Mouse (Mus musculus) heart, embryonic 16.5 days (tissue): Measurements from ENCODE around the gene Eif1. TPM values are rescaled to one million over a fixed set of nuclear protein-coding genes. Genes with fewer than 3 reads are reported as not detected.
A peak's percentile ranks its signal among the peaks of the same experiment; 100 is the strongest.

ENCODE experiments used
- ATAC-seq: fragments of 200-750 bp; cut with Nextera tagmentation; replicated peaks from 2 replicates; pipeline ENCODE4 v1.8.0; 2017; ENCODE audit warnings: moderate number of reproducible peaks; ENCODE audit not compliant: insufficient read depth, low FRiP score; ENCODE audit errors: extremely low read depth
- H3K27ac ChIP-seq: fragments of 300-500 bp; sonication (generic); 2 replicates; pipeline ENCODE4 v1.5.1; 2014; ENCODE audit warnings: mild to moderate bottlenecking, low read length, control low read depth, moderate library complexity
- H3K27me3 ChIP-seq: fragments of 300-500 bp; sonication (generic); 2 replicates; pipeline ENCODE4 v1.6.1; 2014; ENCODE audit warnings: low read length, mixed read lengths; ENCODE audit not compliant: control insufficient read depth, insufficient read depth
- H3K36me3 ChIP-seq: fragments of 300-500 bp; sonication (generic); 2 replicates; pipeline ENCODE4 v1.6.1; 2014; ENCODE audit not compliant: control insufficient read depth, insufficient read depth
- H3K4me1 ChIP-seq: fragments of 300-500 bp; sonication (generic); 2 replicates; pipeline ENCODE4 v1.6.1; 2014; ENCODE audit warnings: low read length, mixed read lengths; ENCODE audit not compliant: control insufficient read depth, insufficient read depth
- H3K4me2 ChIP-seq: fragments of 300-500 bp; sonication (generic); 2 replicates; pipeline ENCODE4 v1.6.1; 2014; ENCODE audit warnings: low read depth, mild to moderate bottlenecking, control low read depth, low read length
- H3K4me3 ChIP-seq: fragments of 300-500 bp; sonication (generic); 2 replicates; pipeline ENCODE4 v1.5.1; 2014; ENCODE audit warnings: mild to moderate bottlenecking, control low read depth, low read length
- H3K9ac ChIP-seq: fragments of 300-500 bp; sonication (generic); 2 replicates; pipeline ENCODE4 v1.6.1; 2014; ENCODE audit warnings: low read length, control low read depth
- H3K9me3 ChIP-seq: fragments of 300-500 bp; sonication (generic); replicated peaks from 2 replicates; pipeline ENCODE4 v1.6.1; 2016; ENCODE audit warnings: low read length; ENCODE audit not compliant: control insufficient read depth
- WGBS: fragments of 180-500 bp; shearing (Covaris S2); extraction: QIAGEN DNeasy Blood & Tissue Kit; methylation state at CpG from one replicate; pipeline ENCODE4 v1.1.7; 2014; 5-methylcytosine and 5-hydroxymethylcytosine counted together
- polyA plus RNA-seq: library from polyadenylated mRNA; unstranded; fragments of >200 nt; fragmentation: Nextera tagmentation; extraction: Ambion mirVana; gene quantifications from 2 replicates; pipeline ENCODE4 v1.2.1, GENCODE M21; 2015

Gene Eif1
- 1,600 and 1,609 TPM in 2 replicates for polyA plus RNA-seq

DNA sequence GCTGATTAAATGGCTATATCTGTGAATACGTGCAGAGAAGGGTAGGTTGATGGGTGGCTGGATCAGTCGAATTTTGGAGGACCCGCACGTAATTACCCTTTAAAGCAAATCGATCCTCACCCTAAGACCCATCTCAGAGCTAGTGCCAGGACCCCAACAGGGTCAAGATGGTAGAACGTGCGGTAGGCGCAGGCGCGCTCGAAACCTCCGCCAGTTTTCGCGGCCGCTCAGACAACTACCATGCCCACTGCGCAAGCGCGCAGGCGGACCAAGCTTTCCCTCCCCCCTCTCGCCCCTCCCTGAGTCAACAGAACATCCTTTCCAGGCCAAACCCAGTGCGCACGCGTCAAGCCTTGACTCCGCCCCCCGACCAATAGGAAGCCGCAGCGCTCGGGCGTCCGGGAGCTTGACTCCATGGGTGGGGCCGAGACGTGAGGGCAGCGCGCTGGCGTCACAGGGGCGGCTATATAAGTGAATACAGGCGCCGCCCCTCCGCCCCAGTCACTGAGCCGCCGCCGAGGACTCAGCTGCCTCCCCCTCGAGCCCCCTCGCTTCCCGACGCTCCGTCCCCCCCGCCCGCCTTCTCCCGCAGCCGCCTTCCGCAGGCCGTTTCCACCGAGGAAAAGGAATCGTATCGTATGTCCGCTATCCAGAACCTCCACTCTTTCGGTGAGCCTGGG is at the start of gene Eif1:
Gene Eif1, plus strand, starts transcription at position 394 of the 680 bp plus-strand sequence.
- H3K27ac ChIP-seq, result peak within 1 kb of the TSS; percentile 100
- H3K4me2 ChIP-seq, result peak within 1 kb of the TSS; percentile 90
- H3K4me1 ChIP-seq, result peaks cover 10% of the 10 kb centered on the region
- peaks cover 18% of the 10 kb centered on the region for H3K36me3 ChIP-seq
- no peaks in the 10 kb centered on the region for H3K27me3 ChIP-seq
- H3K9me3 ChIP-seq, result no peaks in the 10 kb centered on the region
- ATAC-seq, result peak; percentile 90
- peak within 1 kb of the TSS; percentile 97 for H3K9ac ChIP-seq
- peak within 1 kb of the TSS; percentile 84 for H3K4me3 ChIP-seq
- under 1% methylated on average over 57 of the region's 58 CpGs for WGBS

DNA sequence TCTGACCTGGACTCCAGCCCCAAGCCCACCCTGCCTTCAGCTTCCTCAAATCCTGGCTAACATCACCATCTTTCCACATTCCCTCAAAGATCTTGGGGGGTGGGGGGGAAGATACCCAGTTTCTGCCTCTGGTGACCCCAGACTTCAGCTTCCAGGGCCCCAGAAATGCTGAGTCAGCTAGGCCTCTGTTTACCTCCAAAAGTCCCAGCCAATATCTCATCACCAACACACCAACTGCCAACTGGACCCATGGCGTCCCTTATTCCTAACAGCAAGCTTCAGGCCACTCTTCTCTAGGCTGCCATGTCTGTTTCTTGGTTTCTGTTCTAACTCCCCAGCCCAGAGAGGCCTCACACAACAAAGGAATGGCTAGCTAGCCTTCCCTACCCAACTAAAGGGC is 47.8 kb upstream of the Eif1 start:
- WGBS, result 88% methylated on average over 1 of the region's 1 CpGs
- Histone ChIP-seq H3K36me3 (no peaks in the 10 kb centered on the region), H3K4me1 (0 out of 2 replicates have a peak, but pooled peaks cover 2% of the 10 kb centered on the region), H3K9ac (no peak overlapping the region), H3K9me3 (no peaks in the 10 kb centered on the region), H3K27me3 (no peaks in the 10 kb centered on the region; the same call in 1 of the 2 replicates), H3K4me3 (no peak overlapping the region), H3K4me2 (no peak overlapping the region), H3K27ac (no peak overlapping the region)
- no peak for ATAC-seq

DNA sequence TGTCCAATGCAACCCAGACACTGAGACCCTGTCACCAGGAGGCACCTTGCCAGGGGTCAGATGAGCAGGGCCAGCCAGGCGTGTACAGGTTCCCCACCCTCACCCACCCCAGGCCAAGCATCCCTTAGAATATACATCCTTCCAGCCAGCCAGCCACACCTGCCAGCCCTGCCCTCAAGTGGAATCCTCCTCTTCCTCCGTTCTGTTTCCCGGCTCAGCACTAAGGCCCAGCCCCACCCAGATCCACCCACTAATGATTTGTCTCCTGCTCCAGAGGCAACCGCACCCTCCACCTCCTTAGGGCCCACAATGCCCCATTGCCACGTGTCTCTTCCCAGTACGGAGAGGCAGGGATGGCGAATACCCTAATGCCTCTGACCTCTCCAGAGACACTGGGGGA is 45.0 kb upstream of the Eif1 start:
- 73% methylated on average over 7 of the region's 7 CpGs for WGBS
- Histone ChIP-seq H3K4me1 (0 out of 2 replicates have a peak, but pooled peaks cover 2% of the 10 kb centered on the region), H3K27me3 (peaks cover 2% of the 10 kb centered on the region; the same call in 1 of the 2 replicates), H3K4me2 (no peak overlapping the region), H3K9me3 (no peaks in the 10 kb centered on the region), H3K36me3 (no peaks in the 10 kb centered on the region), H3K27ac (no peak overlapping the region), H3K4me3 (no peak overlapping the region), H3K9ac (no peak overlapping the region)
- ATAC-seq, result no peak

- no peak overlapping the region for H3K4me2 ChIP-seq
- WGBS, result 49% methylated on average over 5 of the region's 5 CpGs
- no peak for ATAC-seq
- H3K36me3 ChIP-seq, result no peaks in the 10 kb centered on the region
- H3K9ac ChIP-seq, result no peak overlapping the region
- H3K9me3 ChIP-seq, result no peaks in the 10 kb centered on the region
- H3K27ac ChIP-seq, result no peak overlapping the region
- H3K27me3 ChIP-seq, result peaks cover 2% of the 10 kb centered on the region; the same call in 1 of the 2 replicates
- H3K4me1 ChIP-seq, result 0 out of 2 replicates have a peak, but pooled peaks cover 2% of the 10 kb centered on the region
- H3K4me3 ChIP-seq, result no peak overlapping the region
Observed at GRCm38 (mm10) chr11:100275466-100275865, 44.2 kb upstream of the Eif1 start.

DNA sequence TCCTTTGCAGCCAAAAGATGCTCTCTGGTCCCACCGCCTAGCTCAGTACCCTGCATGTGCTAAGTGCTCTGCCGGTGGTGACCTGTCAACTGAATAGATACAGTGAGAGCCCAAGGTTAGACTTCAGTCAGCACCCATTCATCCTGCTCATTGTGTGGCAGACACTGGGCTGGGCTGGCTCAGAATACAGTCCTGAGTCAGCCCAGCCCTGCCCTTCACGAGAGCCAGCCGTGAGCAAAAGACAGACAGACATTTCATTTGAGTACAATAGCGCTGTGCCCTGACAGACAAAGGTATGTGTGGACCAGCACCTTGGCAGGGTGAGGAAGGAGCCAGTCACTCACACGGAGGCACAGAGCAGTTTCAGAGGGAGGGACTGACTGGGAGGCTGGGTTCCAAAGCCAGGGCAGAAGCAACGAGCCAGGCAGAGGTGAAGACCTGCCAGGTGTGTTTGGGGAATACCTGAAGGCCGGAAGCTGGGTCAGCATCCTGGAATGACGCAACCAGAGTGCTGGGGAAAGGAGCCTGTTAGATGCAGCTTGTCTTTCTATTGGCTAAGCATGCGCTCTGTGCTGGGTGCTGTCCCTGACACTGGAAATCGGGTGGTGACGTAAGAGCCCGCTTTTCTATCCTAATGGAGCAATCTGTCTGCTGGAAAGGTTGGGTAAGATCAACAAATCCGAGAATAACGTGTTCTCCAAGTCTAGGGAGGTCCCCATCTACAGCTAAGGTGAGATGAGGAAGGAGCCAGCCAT is 41.8 kb upstream of the Eif1 start:
- no peak overlapping the region for H3K4me3 ChIP-seq
- no peaks in the 10 kb centered on the region for H3K9me3 ChIP-seq
- 63% methylated on average over 15 of the region's 15 CpGs for WGBS

DNA sequence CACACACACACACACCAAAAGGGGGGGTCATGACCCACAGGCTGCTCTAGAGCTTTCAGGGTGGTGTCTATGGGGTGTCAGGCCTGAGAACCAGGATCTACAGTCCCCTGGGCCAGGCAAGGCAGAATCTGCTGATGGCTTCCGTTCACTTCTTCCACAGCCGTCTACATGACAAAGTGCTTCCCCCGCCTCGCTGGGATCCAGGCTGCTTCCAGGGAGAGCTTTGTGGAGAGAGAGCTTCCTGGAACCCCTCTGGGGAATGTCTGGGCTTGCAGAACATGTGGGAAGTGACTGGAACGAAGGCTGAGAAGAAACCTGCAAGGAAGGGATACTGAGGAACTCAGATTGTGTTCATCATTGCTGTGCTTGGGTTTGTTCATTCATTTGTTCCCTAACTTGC is 40.9 kb upstream of the Eif1 start:
- H3K27me3 ChIP-seq, result peaks cover 2% of the 10 kb centered on the region; the same call in 1 of the 2 replicates
- no peak overlapping the region for H3K27ac ChIP-seq
- H3K4me2 ChIP-seq, result no peak overlapping the region
- WGBS, result 47% methylated on average over 5 of the region's 5 CpGs
- no peaks in the 10 kb centered on the region for H3K36me3 ChIP-seq
- no peaks in the 10 kb centered on the region for H3K4me1 ChIP-seq
- H3K9ac ChIP-seq, result no peak overlapping the region
- no peak for ATAC-seq
- H3K4me3 ChIP-seq, result no peak overlapping the region
- H3K9me3 ChIP-seq, result no peaks in the 10 kb centered on the region

More for the DNA sequence above, 41.8 kb upstream of the Eif1 start:
- Histone ChIP-seq H3K4me1 (no peaks in the 10 kb centered on the region), H3K27me3 (peaks cover 2% of the 10 kb centered on the region; the same call in 1 of the 2 replicates), H3K36me3 (no peaks in the 10 kb centered on the region), H3K4me2 (no peak overlapping the region), H3K27ac (no peak overlapping the region), H3K9ac (no peak overlapping the region)
- no peak for ATAC-seq

- Histone ChIP-seq H3K9ac (no peak overlapping the region), H3K27ac (no peak overlapping the region), H3K4me1 (no peaks in the 10 kb centered on the region), H3K36me3 (no peaks in the 10 kb centered on the region), H3K27me3 (peaks cover 2% of the 10 kb centered on the region; the same call in 1 of the 2 replicates), H3K4me3 (no peak overlapping the region), H3K9me3 (no peaks in the 10 kb centered on the region), H3K4me2 (no peak overlapping the region)
- whole genome bisulfite sequencing, result 19% methylated on average over 11 of the region's 11 CpGs
- no peak for ATAC-seq
Observed at GRCm38 (mm10) chr11:100281596-100282544, 37.8 kb upstream of the Eif1 start.

- Histone ChIP-seq H3K27me3 (no peaks in the 10 kb centered on the region), H3K27ac (no peak overlapping the region), H3K4me3 (no peak overlapping the region), H3K9ac (no peak overlapping the region), H3K4me1 (no peaks in the 10 kb centered on the region), H3K4me2 (no peak overlapping the region), H3K9me3 (no peaks in the 10 kb centered on the region), H3K36me3 (no peaks in the 10 kb centered on the region)
- WGBS, result 18% methylated on average over 10 of the region's 10 CpGs
- no peak for ATAC-seq
Observed at GRCm38 (mm10) chr11:100282549-100282948, 37.1 kb upstream of the Eif1 start.
